Mouse (Mus musculus) hindbrain, embryonic 11.5 days (tissue): ENCODE data around the gene Tmem238l. TPM values are rescaled to one million over a fixed set of nuclear protein-coding genes. Genes with fewer than 3 reads are reported as not detected.

Experiments
- ATAC-seq: fragments of 200-750 bp; cut with Nextera tagmentation; 2 replicates; pipeline ENCODE4 v1.8.0; 2017; ENCODE audit warnings: mild to moderate bottlenecking, moderate TSS enrichment, moderate library complexity; ENCODE audit not compliant: low FRiP score
- DNase-seq: peaks from one replicate; pipeline ENCODE4 v3.0.0-alpha.2; 2015; ENCODE audit warnings: low spot score
- H3K27ac ChIP-seq: fragments of 300-500 bp; sonication (generic); 2 replicates; pipeline ENCODE4 v1.5.1; 2014; ENCODE audit warnings: mild to moderate bottlenecking, low read depth, low read length
- H3K27me3 ChIP-seq: fragments of 300-500 bp; sonication (generic); 2 replicates; pipeline ENCODE4 v1.6.1; 2014; ENCODE audit warnings: mild to moderate bottlenecking, low read length, moderate library complexity, mixed read lengths; ENCODE audit not compliant: control insufficient read depth, insufficient read depth
- H3K36me3 ChIP-seq: fragments of 300-500 bp; sonication (generic); 2 replicates; pipeline ENCODE4 v1.6.1; 2014; ENCODE audit warnings: mild to moderate bottlenecking, low read length, moderate library complexity, mixed read lengths; ENCODE audit not compliant: control insufficient read depth, insufficient read depth
- H3K4me1 ChIP-seq: fragments of 300-500 bp; sonication (generic); replicated peaks from 2 replicates; pipeline ENCODE4 v1.6.1; 2014; ENCODE audit warnings: low read length, mixed read lengths; ENCODE audit not compliant: control insufficient read depth, insufficient read depth
- H3K4me2 ChIP-seq: fragments of 300-500 bp; sonication (generic); replicated peaks from 2 replicates; pipeline ENCODE4 v1.6.1; 2014; ENCODE audit warnings: mild to moderate bottlenecking, low read depth, low read length
- H3K4me3 ChIP-seq: fragments of 300-500 bp; sonication (generic); 2 replicates; pipeline ENCODE4 v1.5.1; 2014; ENCODE audit warnings: low read depth, low read length
- H3K9ac ChIP-seq: fragments of 300-500 bp; sonication (generic); 2 replicates; pipeline ENCODE4 v1.6.1; 2014; ENCODE audit warnings: low read depth, low read length
- H3K9me3 ChIP-seq: fragments of 300-500 bp; sonication (generic); 2 replicates; pipeline ENCODE4 v1.6.1; 2016; ENCODE audit warnings: low read length; ENCODE audit not compliant: control insufficient read depth
- WGBS: fragments of 180-500 bp; shearing (Covaris S2); extraction: QIAGEN DNeasy Blood & Tissue Kit; methylation state at CpG from one replicate; pipeline ENCODE4 v1.1.7; 2014; 5-methylcytosine and 5-hydroxymethylcytosine counted together
- polyA plus RNA-seq: library from polyadenylated mRNA; unstranded; fragments of >200 nt; fragmentation: Nextera tagmentation; extraction: Ambion mirVana; gene quantifications from 2 replicates; pipeline ENCODE4 v1.2.1, GENCODE M21; 2014

Tmem238l gene
- polyA plus RNA-seq, 1 experiment from 2014 or later, result not detected

- WGBS, result 80% methylated on average over 7 of the region's 7 CpGs
- Histone ChIP-seq H3K9me3 (no peaks in the 10 kb centered on the region), H3K4me1 (no peaks in the 10 kb centered on the region), H3K27ac (no peak overlapping the region), H3K4me2 (no peak overlapping the region), H3K36me3 (no peaks in the 10 kb centered on the region), H3K27me3 (no peaks in the 10 kb centered on the region), H3K4me3 (no peak overlapping the region), H3K9ac (no peak overlapping the region)
- DNase-seq (no peak), ATAC-seq (no peak)
Measured at GRCm38 (mm10) chr11:66934428-66935173, 21.8 kb upstream of the Tmem238l start.

GRCm38 (mm10) chr11:66942011-66942410, 14.4 kb upstream of the Tmem238l start:
- no peaks in the 10 kb centered on the region for H3K27me3 ChIP-seq
- H3K27ac ChIP-seq, result no peak overlapping the region
- no peak for ATAC-seq
- no peaks in the 10 kb centered on the region for H3K4me1 ChIP-seq
- DNase-seq, result no peak
- no peak overlapping the region for H3K4me3 ChIP-seq
- no peak overlapping the region for H3K4me2 ChIP-seq
- H3K9ac ChIP-seq, result no peak overlapping the region
- no peaks in the 10 kb centered on the region for H3K36me3 ChIP-seq
- WGBS, result 86% methylated on average over 5 of the region's 5 CpGs
- H3K9me3 ChIP-seq, result no peaks in the 10 kb centered on the region

- WGBS, result 83% methylated on average over 2 of the region's 2 CpGs
- no peak overlapping the region for H3K4me2 ChIP-seq
- H3K9ac ChIP-seq, result no peak overlapping the region
- ATAC-seq, result no peak
- no peaks in the 10 kb centered on the region for H3K27me3 ChIP-seq
- H3K9me3 ChIP-seq, result no peaks in the 10 kb centered on the region
- no peaks in the 10 kb centered on the region for H3K36me3 ChIP-seq
- no peaks in the 10 kb centered on the region for H3K4me1 ChIP-seq
- no peak overlapping the region for H3K27ac ChIP-seq
- H3K4me3 ChIP-seq, result no peak overlapping the region
- no peak for DNase-seq
Measured at GRCm38 (mm10) chr11:66945224-66945767, 11.1 kb upstream of the Tmem238l start.

GRCm38 (mm10) chr11:66946521-66946920, 9.9 kb upstream of the Tmem238l start:
- no peak overlapping the region for H3K4me2 ChIP-seq
- no peaks in the 10 kb centered on the region for H3K27me3 ChIP-seq
- H3K4me1 ChIP-seq, result no peaks in the 10 kb centered on the region
- H3K36me3 ChIP-seq, result no peaks in the 10 kb centered on the region
- 80% methylated on average over 6 of the region's 6 CpGs for WGBS
- no peak overlapping the region for H3K9ac ChIP-seq
- no peak overlapping the region for H3K4me3 ChIP-seq
- H3K27ac ChIP-seq, result no peak overlapping the region
- no peak for DNase-seq
- no peak for ATAC-seq
- H3K9me3 ChIP-seq, result no peaks in the 10 kb centered on the region

- no peak overlapping the region for H3K4me2 ChIP-seq
- H3K36me3 ChIP-seq, result no peaks in the 10 kb centered on the region
- no peaks in the 10 kb centered on the region for H3K9me3 ChIP-seq
- no peaks in the 10 kb centered on the region for H3K27me3 ChIP-seq
- ATAC-seq (no peak), DNase-seq (no peak)
- 80% methylated on average over 6 of the region's 6 CpGs for WGBS
- H3K4me1 ChIP-seq, result no peaks in the 10 kb centered on the region
- H3K4me3 ChIP-seq, result no peak overlapping the region
- no peak overlapping the region for H3K9ac ChIP-seq
- H3K27ac ChIP-seq, result no peak overlapping the region
Measured at GRCm38 (mm10) chr11:66946922-66947321, 9.5 kb upstream of the Tmem238l start.

GRCm38 (mm10) chr11:66960797-66961196, 4.4 kb downstream of the Tmem238l start:
- DNase-seq, result no peak
- Histone ChIP-seq H3K27me3 (no peaks in the 10 kb centered on the region), H3K4me2 (no peak overlapping the region), H3K9ac (no peak overlapping the region), H3K36me3 (no peaks in the 10 kb centered on the region), H3K27ac (no peak overlapping the region), H3K4me3 (no peak overlapping the region), H3K9me3 (no peaks in the 10 kb centered on the region), H3K4me1 (no peaks in the 10 kb centered on the region)
- ATAC-seq, result no peak
- WGBS, result 100% methylated on average over 1 of the region's 1 CpGs

- no peak overlapping the region for H3K27ac ChIP-seq
- no peak overlapping the region for H3K4me2 ChIP-seq
- no peak overlapping the region for H3K4me3 ChIP-seq
- no peak for ATAC-seq
- H3K36me3 ChIP-seq, result no peaks in the 10 kb centered on the region
- H3K9ac ChIP-seq, result no peak overlapping the region
- DNase-seq, result no peak
- 91% methylated on average over 12 of the region's 12 CpGs for whole genome bisulfite sequencing
- H3K9me3 ChIP-seq, result no peaks in the 10 kb centered on the region
- no peaks in the 10 kb centered on the region for H3K4me1 ChIP-seq
- no peaks in the 10 kb centered on the region for H3K27me3 ChIP-seq
Measured at GRCm38 (mm10) chr11:66961447-66962176, 5.2 kb downstream of the Tmem238l start.

GRCm38 (mm10) chr11:66963462-66963861, 7.0 kb downstream of the Tmem238l start:
- WGBS, result 96% methylated on average over 1 of the region's 1 CpGs
- ATAC-seq (no peak), DNase-seq (no peak)
- no peaks in the 10 kb centered on the region for H3K9me3 ChIP-seq
- no peaks in the 10 kb centered on the region for H3K4me1 ChIP-seq
- H3K27ac ChIP-seq, result no peak overlapping the region
- no peak overlapping the region for H3K4me2 ChIP-seq
- no peaks in the 10 kb centered on the region for H3K27me3 ChIP-seq
- H3K36me3 ChIP-seq, result no peaks in the 10 kb centered on the region
- H3K4me3 ChIP-seq, result no peak overlapping the region
- no peak overlapping the region for H3K9ac ChIP-seq
